Mouse (Mus musculus): ENCODE data around the gene Hist1h1c.

GRCm38 (mm10) chr13:23740256-23740840 is 1.7 kb downstream of the Hist1h1c start:
- TF ChIP-seq POLR2A (IDR thresholded peaks at IDR 0.05; ENCODE audit: insufficient read depth, low read length), result no peak
- TF ChIP-seq EP300 (IDR thresholded peaks at IDR 0.05; ENCODE audit: insufficient read depth, low read depth, low read length), result no peak
- TF ChIP-seq CTCF (IDR thresholded peaks at IDR 0.05; ENCODE audit: low read depth, low read length), result no peak
